Mouse (Mus musculus): ENCODE results near the gene Lasp1.

DNA sequence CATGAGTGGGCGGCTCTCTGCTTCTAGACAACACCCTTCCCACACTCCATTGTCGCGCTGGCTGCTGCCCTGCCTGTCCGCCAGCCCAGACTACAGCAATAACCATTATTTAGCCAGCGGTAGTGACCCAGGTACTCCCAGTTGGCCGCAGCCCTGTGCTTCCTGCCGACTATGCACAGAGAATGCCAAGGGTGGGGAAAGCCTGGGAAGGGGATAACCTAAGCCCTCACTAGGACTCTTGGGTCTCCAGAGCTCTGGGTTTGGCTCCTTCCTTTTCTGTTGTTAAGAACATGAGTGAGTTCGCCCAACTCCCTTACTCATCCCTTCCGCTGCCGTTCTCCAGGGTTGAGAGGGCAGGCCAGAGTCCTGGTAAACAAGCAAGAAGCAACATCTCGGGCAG, 33.2 kb downstream of the Lasp1 start:
- no peak for TF ChIP-seq CTCF (IDR thresholded peaks at IDR 0.05; ENCODE audit: extremely low read depth, insufficient read length, insufficient replicate concordance, low read depth, low read length)
- TF ChIP-seq POLR2A (IDR thresholded peaks at IDR 0.05; ENCODE audit: low read depth, low read length): no peak

Measured in small intestine, adult 2 months (tissue).